Mouse (Mus musculus): ENCODE results near the gene Alppl2.

The Alppl2 gene

DNA sequence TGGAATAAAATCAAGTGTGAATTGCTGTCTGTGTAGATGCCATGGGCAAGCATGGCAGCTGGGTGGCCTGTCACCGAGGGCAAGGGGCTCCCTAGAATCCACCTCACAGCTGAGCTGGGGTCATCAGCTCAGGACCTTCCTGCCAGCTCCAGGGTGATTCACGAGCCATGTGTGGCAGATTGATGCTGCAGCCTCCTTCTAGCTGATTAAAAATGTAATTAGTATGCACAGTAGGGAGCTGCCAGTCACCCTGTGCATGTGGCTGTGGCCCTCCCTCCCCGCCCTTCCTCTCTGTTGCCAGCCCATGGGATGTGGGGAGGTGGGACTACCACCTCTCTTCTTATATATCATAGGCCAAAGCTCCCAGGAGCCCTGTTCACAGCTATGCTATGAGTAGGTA, 39.7 kb downstream of the Alppl2 start:
- DNase-seq: no peak

DNA sequence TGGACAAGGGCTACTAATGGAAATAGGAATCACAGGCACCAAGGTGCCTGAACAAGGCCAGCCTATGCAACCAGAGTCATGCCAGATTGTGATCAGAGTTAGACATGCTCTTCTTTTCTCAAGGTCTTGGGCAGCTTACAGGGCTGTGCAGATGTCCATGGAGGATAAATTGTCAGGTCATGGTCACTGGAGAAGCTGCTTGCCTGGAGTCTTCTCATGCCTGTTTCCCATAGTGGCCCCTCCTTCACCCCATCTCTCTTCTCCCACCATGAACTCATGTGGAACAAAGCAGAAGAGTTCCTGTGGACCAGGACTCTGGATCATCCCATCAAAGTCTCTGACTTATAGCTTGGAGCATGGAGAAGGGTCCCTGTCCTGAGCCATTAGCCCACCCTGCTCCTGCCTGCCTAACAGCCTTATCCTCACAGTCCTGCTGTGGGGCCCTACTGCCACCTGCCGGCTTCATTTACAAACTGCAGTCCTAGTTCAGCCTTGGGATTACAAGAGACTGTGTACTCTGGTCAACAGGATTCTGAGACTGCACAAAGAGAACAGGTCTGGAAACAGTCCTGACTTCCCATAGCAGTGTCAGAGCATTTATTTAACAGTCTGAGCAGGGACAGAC, 47.8 kb downstream of the Alppl2 start:
- peak in 1 of 2 experiments; percentile 15 for DNase-seq

DNA sequence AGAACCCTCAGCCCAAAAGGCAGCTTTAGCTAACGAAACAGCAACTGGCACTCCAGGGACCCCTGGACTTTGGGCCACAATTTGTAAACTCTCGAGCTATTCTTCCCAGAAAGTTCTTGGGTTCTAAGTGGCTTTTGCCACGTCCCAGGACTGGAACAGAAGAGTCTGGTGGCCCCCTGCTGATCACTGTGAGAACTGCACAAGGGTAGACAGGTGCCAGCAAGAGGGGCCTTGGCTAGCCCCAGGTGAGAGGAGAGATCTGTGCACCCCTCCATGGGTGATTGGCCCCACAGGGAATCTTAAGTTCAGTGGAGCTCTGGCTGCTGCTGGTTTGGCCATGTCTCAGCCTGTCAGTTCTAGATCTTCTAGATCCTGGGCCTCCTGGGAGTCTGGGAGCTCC, 48.6 kb downstream of the Alppl2 start:
- no peak for DNase-seq

DNA sequence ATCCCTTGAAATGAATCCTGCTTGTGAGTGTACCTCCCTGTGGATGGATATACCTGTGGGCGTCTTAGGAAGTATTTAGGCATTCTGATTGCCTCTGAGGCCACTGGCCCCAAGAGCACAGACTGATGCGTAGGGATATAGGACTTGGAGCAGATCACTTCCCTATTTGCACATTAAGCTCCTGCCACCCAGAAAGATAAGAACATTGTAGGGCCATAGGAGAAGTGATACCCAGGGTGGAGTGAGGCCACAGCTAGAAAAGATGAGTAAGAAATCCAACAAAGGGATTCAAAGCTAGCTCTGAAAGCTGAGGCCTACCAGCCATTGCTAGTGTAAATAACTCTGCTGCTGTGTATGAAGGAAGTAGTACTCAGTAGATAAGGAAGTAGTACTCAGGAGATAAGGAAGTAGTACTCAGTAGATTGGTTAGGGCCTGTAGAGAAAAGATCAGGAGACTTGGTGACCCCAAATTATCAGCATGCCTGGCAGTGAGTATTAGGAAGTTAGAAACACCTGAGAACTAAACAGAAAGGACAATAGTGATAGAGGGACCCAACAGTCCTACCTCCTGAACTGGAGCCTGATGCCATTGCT, 51.2 kb downstream of the Alppl2 start:
- no peak for DNase-seq
